Mouse (Mus musculus) E14TG2a.4 (cell line): ENCODE measurements at regions not wholly inside any gene's neighbourhood (a gene's known extent, or its start where the extent isn't known, plus 50 kb on each side); places are given as distances from the start of the nearest gene placed in this dataset.
"Not testable (repeated sequence)": the region's sequence is repeated elsewhere in the genome, so short reads cannot be mapped to it uniquely, and the experiment has no call there.

ENCODE experiments used
- H3K27me3 ChIP-seq: 2 replicates; pipeline ENCODE4 v1.6.1; 2014; ENCODE audit warnings: low read length, control low read depth; ENCODE audit not compliant: insufficient read depth
- H3K36me3 ChIP-seq: 2 replicates; pipeline ENCODE4 v1.6.1; 2014; ENCODE audit warnings: low read length, control low read depth; ENCODE audit not compliant: insufficient read depth
- H3K4me1 ChIP-seq: replicated peaks from 2 replicates; pipeline ENCODE4 v1.6.1; 2014; ENCODE audit warnings: low read depth, low read length, control low read depth
- H3K4me3 ChIP-seq: replicated peaks from 2 replicates; pipeline ENCODE4 v1.5.1; 2014; ENCODE audit warnings: mild to moderate bottlenecking, low read length
- H3K9me3 ChIP-seq: 2 replicates; pipeline ENCODE4 v1.6.1; 2014; ENCODE audit warnings: low read length, control low read depth
- CTCF ChIP-seq: conservative IDR thresholded peaks from 2 replicates; pipeline ENCODE4 v1.5.1; 2014; ENCODE audit warnings: low read length
- NANOG ChIP-seq: IDR thresholded peaks from 2 replicates; pipeline ENCODE4 v1.6.1; 2014; ENCODE audit warnings: borderline replicate concordance, low read length, mixed read lengths
- POU5F1 ChIP-seq: IDR thresholded peaks from 2 replicates; pipeline ENCODE4 v1.6.1; 2014; ENCODE audit warnings: low read length, borderline replicate concordance

DNA sequence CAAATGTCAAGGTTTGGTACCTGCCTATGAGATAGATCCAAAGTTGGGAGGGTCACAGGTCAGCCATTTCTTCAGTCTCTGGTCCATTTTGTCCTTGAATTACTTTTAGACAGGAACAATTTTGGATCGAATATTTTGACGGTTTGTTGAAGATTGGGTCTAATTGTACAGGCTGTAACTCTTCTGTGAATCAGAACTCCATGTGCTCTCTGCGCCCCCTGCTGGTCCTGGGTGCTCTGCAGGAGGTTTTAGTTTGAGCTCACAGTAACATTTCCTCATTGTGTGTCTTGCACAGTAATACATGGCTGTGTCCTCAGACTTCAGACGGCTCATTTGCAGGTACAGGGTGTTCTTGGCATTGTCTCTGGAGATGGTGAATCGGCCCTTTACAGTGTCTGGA is 158.1 kb downstream of the Adam6a start:
- not testable (repeated sequence) for H3K36me3 ChIP-seq, H3K4me1 ChIP-seq, H3K9me3 ChIP-seq, H3K4me3 ChIP-seq, H3K27me3 ChIP-seq

DNA sequence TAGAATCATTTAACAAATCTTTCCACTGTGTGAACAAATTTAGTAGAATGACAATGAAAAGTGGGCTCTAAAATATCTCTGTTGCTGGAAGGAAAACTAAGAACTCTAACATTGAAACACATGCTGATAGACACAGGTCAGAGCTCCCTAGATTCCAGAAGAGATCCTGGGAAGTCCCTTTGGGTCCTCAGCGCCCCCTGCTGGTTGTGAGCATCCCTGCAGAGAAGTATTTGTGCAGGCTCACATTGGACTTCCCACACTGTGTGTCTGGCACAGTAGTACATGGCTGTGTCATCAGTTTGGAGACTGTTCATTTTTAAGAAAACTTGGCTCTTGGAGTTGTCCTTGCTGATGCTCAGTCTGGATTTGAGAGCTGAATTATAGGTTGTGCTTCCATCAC is 172.7 kb downstream of the Adam6a start:
- not testable (repeated sequence) for H3K4me1 ChIP-seq, H3K36me3 ChIP-seq, H3K9me3 ChIP-seq, H3K27me3 ChIP-seq, H3K4me3 ChIP-seq
- peak; percentile 19 for TF ChIP-seq CTCF

DNA sequence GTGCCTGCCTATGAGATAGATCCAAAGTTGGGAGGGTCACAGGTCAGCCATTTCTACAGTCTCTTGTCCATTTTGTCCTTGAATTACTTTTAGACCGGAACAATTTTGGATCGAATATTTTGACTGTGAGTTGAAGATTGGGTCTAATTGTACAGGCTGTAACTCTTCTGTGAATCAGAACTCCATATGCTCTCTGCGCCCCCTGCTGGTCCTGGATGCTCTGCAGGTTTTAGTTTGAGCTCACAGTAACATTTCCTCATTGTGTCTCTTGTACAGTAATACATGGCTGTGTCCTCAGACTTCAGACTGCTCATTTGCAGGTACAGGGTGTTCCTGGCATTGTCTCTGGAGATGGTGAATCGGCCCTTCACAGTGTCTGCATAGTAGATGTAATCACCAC is 192.1 kb downstream of the Adam6a start:
- Histone ChIP-seq H3K36me3 (no peaks in the 10 kb centered on the region), H3K27me3 (no peaks in the 10 kb centered on the region), H3K4me3 (no peak overlapping the region), H3K9me3 (no peaks in the 10 kb centered on the region), H3K4me1 (no peaks in the 10 kb centered on the region)
- TF ChIP-seq NANOG (no peak), POU5F1 (no peak), CTCF (peak; percentile 30)

DNA sequence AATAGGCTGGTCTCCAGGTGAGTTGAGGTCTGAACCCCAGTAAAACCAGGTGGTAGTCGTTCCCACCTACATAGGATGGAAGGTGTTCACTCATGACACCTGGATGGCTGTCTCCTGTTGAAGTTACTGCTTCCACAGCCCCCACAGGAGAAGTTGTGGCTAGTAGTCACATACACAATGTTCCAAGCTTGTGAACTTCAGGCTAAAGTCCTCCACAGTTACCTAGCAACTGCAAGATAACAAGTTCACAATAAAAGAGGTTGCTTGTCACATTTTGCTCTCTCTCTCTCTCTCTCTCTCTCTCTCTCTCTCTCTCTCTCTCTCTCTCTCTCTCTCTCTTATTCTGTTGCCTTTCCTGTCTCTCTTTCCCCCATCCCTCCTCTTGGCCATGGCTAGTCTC is 202.6 kb downstream of the Adam6a start:
- H3K4me3 ChIP-seq, result no peak overlapping the region
- no peaks in the 10 kb centered on the region for H3K9me3 ChIP-seq
- no peaks in the 10 kb centered on the region for H3K36me3 ChIP-seq
- no peaks in the 10 kb centered on the region for H3K27me3 ChIP-seq
- H3K4me1 ChIP-seq, result no peaks in the 10 kb centered on the region
- TF ChIP-seq POU5F1 (no peak), NANOG (no peak), CTCF (no peak)

DNA sequence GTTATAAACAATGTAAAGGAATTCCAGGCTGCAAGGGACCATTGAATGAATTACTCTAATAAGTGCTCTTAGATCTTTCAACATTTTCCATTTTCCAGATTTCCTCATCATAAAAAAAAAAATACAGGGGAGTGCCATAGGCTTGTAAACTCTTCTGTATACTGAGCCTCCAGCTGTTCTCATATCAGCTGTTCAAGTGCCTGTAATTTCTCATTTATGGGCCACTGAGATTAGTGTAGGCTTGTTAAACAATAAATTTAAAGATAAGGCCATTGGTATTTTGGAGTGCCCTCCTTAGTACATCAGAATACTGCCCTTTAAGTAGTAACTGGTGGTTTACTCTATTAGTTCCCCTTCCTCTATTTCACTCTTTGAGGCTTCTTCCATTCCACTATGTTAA is 204.3 kb downstream of the Adam6a start:
- TF ChIP-seq CTCF (no peak), NANOG (no peak), POU5F1 (no peak)
- Histone ChIP-seq H3K4me3 (no peak overlapping the region), H3K9me3 (no peaks in the 10 kb centered on the region)

DNA sequence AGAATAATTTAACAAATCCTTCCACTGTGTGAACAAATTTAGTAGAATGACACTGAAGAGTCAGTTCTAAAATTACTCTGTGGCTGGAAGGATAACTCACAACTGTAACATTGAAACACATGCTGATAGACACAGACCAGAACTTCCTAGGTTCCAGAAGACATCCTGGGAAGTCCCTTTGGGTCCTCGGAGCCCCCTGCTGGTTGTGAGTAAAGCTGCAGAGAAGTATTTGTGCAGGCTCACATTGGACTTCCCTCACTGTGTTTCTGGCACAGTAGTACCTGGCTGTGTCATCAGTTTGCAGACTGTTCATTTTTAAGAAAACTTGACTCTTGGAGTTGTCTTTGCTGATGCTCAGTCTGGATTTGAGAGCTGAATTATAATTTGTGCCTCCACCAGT is 225.9 kb downstream of the Adam6a start:
- H3K27me3 ChIP-seq, result no peaks in the 10 kb centered on the region
- H3K36me3 ChIP-seq, result no peaks in the 10 kb centered on the region
- no peaks in the 10 kb centered on the region for H3K9me3 ChIP-seq
- no peak for TF ChIP-seq NANOG
- no peak for TF ChIP-seq CTCF
- no peak for TF ChIP-seq POU5F1
- H3K4me3 ChIP-seq, result no peak overlapping the region
- no peaks in the 10 kb centered on the region for H3K4me1 ChIP-seq

More for the DNA sequence above, 204.3 kb downstream of the Adam6a start:
- Histone ChIP-seq H3K27me3 (no peaks in the 10 kb centered on the region), H3K36me3 (no peaks in the 10 kb centered on the region), H3K4me1 (no peaks in the 10 kb centered on the region)

DNA sequence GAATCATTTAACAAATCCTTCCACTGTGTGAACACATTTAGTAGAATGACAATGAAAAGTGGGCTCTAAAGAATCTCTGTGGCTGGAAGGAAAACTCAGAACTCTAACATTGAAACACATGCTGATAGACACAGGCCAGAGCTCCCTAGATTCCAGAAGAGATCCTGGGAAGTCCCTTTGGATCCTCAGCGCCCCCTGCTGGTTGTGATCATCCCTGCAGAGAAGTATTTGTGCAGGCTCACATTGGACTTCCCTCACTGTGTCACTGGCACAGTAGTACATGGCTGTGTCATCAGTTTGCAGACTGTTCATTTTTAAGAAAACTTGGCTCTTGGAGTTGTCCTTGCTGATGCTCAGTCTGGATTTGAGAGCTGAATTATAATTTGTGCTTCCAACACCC is 252.2 kb downstream of the Adam6a start:
- H3K9me3 ChIP-seq, H3K4me3 ChIP-seq, H3K36me3 ChIP-seq, H3K27me3 ChIP-seq, H3K4me1 ChIP-seq: not testable (repeated sequence)
- peak; percentile 32 for TF ChIP-seq CTCF

DNA sequence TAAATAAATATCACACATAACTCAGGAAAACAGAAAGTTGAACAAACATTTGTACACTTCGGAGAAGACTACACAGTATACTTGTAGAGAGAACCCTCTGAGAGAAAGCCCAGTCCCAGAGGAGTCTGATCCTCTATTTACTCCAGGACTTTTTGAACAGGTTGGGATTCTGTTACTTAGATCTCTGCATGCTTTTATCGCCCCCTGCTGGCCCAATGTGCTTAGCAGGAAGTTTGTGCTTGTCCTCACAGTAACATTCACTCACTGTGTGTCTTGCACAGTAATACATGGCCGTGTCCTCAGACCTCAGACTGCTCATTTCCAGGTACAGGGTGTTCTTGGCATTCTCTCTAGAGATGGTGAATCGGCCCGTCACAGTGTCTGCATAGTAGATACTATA is 282.7 kb downstream of the Adam6a start:
- Histone ChIP-seq H3K4me1 (no peaks in the 10 kb centered on the region), H3K9me3 (no peaks in the 10 kb centered on the region), H3K36me3 (no peaks in the 10 kb centered on the region), H3K27me3 (no peaks in the 10 kb centered on the region), H3K4me3 (no peak overlapping the region)
- TF ChIP-seq NANOG (no peak), CTCF (peak; percentile 54), POU5F1 (no peak)

DNA sequence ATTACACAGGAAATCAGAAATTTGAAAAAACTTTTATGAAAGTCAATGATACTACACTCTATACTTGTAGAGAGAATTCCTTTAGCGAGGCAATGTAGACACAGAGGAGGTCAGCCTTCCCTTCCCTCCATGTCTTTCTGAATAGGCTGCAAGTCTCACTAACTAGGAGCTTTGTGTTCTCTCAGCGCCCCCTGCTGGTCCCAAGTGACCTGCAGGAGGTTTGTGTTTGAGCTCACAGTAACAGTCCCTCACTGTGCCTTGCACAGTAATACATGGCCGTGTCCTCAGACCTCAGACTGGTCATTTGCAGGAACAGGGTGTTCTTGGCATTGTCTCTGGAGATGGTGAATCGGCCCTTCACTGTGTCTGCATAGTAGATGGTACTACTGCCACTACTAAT is 315.2 kb downstream of the Adam6a start:
- TF ChIP-seq POU5F1 (no peak), CTCF (peak; percentile 24), NANOG (no peak)
- Histone ChIP-seq H3K36me3 (no peaks in the 10 kb centered on the region), H3K27me3 (no peaks in the 10 kb centered on the region), H3K9me3 (no peaks in the 10 kb centered on the region), H3K4me1 (no peaks in the 10 kb centered on the region), H3K4me3 (no peak overlapping the region)

DNA sequence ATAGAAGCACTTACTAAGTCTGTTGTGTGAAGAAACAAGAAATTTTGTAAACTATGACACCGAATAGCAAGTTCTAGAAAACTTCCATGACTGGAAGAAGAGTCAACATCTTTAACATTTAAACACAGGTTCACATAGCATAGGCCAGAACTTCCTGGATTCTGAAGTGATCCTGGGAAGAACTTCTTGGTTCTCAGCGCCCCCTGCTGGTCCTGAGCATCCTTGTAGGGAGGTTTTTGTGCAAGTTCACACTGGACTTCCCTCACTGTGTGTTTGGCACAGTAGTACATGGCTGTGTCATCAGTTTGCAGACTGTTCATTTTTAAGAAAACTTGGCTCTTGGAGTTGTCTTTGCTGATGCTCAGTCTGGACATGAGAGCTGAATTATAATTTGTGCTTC is 335.1 kb downstream of the Adam6a start:
- Histone ChIP-seq H3K27me3 (no peaks in the 10 kb centered on the region), H3K36me3 (no peaks in the 10 kb centered on the region), H3K9me3 (no peaks in the 10 kb centered on the region), H3K4me1 (no peaks in the 10 kb centered on the region), H3K4me3 (no peak overlapping the region)
- TF ChIP-seq POU5F1 (no peak), NANOG (no peak), CTCF (peak; percentile 41)
